Mouse (Mus musculus): ENCODE measurements around the gene Pard3b. TPM values are rescaled to one million over a fixed set of nuclear protein-coding genes. Genes with fewer than 3 reads are reported as not detected.

Gene Pard3b
- polyA plus RNA-seq, 1 experiment from 2014 or later: 19.3 TPM

DNA sequence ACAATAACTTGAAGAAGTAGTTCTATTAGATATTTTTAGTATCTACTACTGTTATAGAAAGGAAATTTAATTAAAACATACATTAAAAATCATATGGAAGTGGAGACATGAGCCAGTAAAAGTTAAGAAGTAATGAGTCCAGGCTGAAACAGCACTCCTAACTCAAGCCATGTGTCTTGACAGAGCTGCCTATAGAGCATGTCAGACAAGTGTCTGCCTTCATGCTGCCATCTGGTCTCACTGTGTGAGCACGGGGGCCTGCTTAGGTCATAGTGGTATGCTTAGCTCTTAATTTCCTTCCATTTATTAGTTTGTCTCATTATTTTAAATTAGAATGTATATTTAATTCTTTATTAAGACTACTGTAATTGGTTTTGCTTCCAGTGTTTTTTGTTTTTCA is 517.3 kb downstream of the Pard3b start:
- H3K9me3 ChIP-seq (replicated peaks): no peaks in the 10 kb centered on the region
- WGBS: 60% methylated on average over 1 of the region's 1 CpGs
- H3K4me1 ChIP-seq: no peaks in the 10 kb centered on the region
- no peaks in the 10 kb centered on the region for H3K36me3 ChIP-seq
- H3K9ac ChIP-seq: no peak overlapping the region
- no peaks in the 10 kb centered on the region for H3K27me3 ChIP-seq
- no peak overlapping the region for H3K4me2 ChIP-seq (replicated peaks)
- H3K27ac ChIP-seq: no peak overlapping the region
- ATAC-seq (ENCODE audit: low FRiP score): no peak
- H3K4me3 ChIP-seq: no peak overlapping the region

DNA sequence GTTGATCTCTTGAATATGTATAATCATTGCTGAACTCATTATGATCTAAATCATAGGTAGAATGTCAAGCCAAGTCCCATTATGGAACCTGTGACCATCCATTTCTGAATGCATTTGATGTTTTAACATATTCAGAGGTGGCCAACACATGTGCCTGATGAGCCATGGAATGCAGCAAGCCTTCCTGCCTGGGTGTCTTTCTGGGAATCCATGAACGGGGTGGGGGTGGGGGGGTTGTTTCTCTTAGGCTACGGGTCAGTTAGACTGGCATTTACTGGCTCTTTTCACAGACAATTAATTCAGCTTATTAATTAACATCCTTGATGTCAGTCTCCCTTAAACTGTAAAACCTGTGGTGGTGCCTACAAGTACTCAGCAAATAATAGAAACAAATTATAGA is 521.0 kb downstream of the Pard3b start:
- H3K9me3 ChIP-seq (replicated peaks): no peaks in the 10 kb centered on the region
- H3K27me3 ChIP-seq: no peaks in the 10 kb centered on the region
- no peak overlapping the region for H3K9ac ChIP-seq
- H3K36me3 ChIP-seq: no peaks in the 10 kb centered on the region
- H3K27ac ChIP-seq: no peak overlapping the region
- H3K4me3 ChIP-seq: no peak overlapping the region
- no peak for ATAC-seq (ENCODE audit: low FRiP score)
- H3K4me2 ChIP-seq (replicated peaks): no peak overlapping the region
- H3K4me1 ChIP-seq: no peaks in the 10 kb centered on the region
- 72% methylated on average over 2 of the region's 2 CpGs for WGBS

DNA sequence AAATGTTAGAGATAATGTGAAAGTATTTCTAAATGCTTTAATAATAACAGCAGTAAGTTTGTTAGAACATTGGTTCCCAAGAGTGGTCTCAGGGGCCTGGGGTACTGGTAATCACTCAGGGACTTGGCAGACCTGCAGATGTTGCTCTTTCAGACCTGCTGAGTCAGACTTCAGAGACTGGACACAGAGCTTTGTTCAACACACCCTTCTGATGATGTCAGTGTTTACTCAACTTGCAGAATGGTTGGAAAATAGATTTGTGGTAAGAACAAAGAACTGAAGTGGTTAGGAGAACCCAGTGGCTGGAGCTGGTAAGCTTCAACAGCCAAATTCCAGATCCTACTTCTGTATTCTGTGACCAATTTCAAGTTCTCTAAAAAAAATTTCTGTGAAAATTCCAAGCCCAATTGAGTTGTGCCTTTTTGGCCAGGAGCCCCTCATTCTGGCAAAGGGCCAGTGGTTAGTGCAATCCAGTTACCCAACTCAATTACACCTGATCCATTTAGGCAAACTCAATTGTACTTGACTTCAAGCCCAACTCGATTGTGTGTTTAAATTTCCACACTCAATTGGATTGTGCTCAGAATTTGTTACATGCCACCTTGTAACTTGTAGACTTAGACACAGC is 536.5 kb downstream of the Pard3b start:
- no peaks in the 10 kb centered on the region for H3K9me3 ChIP-seq (replicated peaks)
- no peak for ATAC-seq (ENCODE audit: low FRiP score)
- no peak overlapping the region for H3K9ac ChIP-seq
- H3K4me3 ChIP-seq: no peak overlapping the region
- peaks cover 5% of the 10 kb centered on the region; the same call in 1 of the 2 replicates for H3K4me1 ChIP-seq
- no peaks in the 10 kb centered on the region for H3K27me3 ChIP-seq
- no peaks in the 10 kb centered on the region for H3K36me3 ChIP-seq
- 88% methylated on average over 1 of the region's 1 CpGs for WGBS
- H3K27ac ChIP-seq: no peak overlapping the region
- H3K4me2 ChIP-seq (replicated peaks): no peak overlapping the region

DNA sequence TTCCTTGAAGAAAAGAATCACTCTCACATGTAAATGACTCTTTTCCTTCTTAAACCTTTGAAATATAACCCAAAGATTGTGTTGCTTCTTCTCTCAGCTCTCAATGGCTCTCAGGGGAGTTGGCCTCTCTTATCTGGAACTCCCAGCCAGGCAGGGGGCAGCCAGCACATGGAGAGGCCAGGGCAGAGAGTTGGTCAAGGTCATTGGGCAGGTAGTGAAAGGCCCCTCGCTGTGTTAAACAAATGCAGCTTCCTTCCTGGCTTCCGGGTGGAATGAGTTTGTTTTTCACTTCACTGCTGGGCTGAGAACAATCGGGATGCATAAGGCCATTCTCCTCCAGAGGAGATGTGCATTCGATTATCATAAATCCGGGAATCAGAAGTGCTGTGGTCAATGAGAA is 543.0 kb downstream of the Pard3b start:
- H3K27ac ChIP-seq: no peak overlapping the region
- 3% methylated on average over 5 of the region's 5 CpGs for WGBS
- ATAC-seq (ENCODE audit: low FRiP score): no peak

DNA sequence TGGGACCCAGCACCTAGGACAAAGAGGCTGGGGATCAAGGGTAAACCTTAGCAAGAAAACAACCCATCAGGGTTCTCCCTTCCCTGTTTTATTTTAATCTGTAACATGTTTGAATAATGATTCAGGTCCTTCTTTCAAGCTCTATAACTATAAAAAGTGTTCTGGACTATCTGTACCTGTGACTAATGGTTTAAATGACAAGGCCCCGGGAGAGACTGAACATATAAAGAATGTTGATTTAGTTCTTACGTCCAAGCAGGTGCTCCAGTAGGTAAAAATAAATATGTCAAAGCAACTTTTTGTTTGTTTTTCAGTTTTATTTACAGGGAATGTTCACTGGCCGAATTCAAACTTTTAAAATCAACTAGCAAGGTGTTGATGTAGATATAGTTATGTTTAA is 544.0 kb downstream of the Pard3b start:
- 81% methylated on average over 3 of the region's 3 CpGs for WGBS
- ATAC-seq (ENCODE audit: low FRiP score): no peak
- Histone ChIP-seq H3K4me1 (peaks cover 9% of the 10 kb centered on the region), H3K4me2 (replicated peaks) (no peak overlapping the region), H3K27ac (no peak overlapping the region), H3K36me3 (no peaks in the 10 kb centered on the region), H3K9me3 (replicated peaks) (no peaks in the 10 kb centered on the region), H3K9ac (no peak overlapping the region), H3K27me3 (no peaks in the 10 kb centered on the region), H3K4me3 (no peak overlapping the region)

More for the DNA sequence above, 543.0 kb downstream of the Pard3b start:
- H3K4me1 ChIP-seq: peaks cover 14% of the 10 kb centered on the region
- H3K27me3 ChIP-seq: no peaks in the 10 kb centered on the region
- H3K36me3 ChIP-seq: no peaks in the 10 kb centered on the region
- no peak overlapping the region for H3K4me3 ChIP-seq
- H3K4me2 ChIP-seq (replicated peaks): no peak overlapping the region
- H3K9ac ChIP-seq: no peak overlapping the region
- H3K9me3 ChIP-seq (replicated peaks): no peaks in the 10 kb centered on the region

DNA sequence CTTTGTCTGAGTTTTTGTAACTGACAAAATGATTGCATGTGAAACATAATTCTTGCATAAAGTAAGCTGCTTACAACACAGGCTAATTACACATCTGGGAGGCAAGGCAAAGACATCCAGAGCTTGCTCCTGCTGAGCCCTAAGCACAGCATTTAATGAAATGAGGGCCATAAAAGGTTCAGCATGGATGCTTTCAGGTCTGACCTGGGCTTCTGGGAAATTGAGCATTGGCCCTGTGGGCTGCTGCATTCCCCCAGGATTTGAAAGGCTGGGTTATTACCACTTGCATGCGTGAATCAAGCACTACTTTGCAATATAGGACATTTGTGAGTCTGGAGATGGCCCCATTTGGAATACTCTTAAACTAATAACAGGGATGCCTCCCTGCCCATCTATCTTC is 552.2 kb downstream of the Pard3b start:
- Histone ChIP-seq H3K36me3 (no peaks in the 10 kb centered on the region), H3K4me1 (0 out of 2 replicates have a peak, but pooled peaks cover 8% of the 10 kb centered on the region), H3K27ac (no peak overlapping the region), H3K9ac (no peak overlapping the region), H3K27me3 (no peaks in the 10 kb centered on the region), H3K9me3 (replicated peaks) (no peaks in the 10 kb centered on the region), H3K4me3 (no peak overlapping the region), H3K4me2 (replicated peaks) (no peak overlapping the region)
- WGBS: 35% methylated on average over 1 of the region's 1 CpGs
- no peak for ATAC-seq (ENCODE audit: low FRiP score)

DNA sequence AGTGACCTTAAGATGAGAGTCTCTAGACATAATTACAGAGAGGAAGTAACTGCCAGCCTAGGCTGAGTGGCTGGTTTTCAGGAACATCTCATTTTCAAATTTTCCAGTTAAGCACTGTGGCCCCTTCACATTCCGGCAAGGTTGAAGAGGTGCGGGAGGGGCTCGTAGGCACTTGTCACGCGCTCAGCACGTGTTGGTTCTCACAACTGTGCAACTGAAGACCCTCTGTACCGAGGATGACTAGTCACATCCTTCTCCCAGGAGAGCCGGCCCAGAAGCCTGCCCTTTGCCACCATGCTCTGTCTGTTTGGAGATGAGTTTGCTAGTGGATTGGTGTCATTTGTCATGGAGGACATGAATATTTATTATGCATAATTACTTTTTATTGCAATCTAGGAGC is 558.9 kb downstream of the Pard3b start:
- 51% methylated on average over 8 of the region's 8 CpGs for WGBS
- Histone ChIP-seq H3K4me1 (peaks cover 2% of the 10 kb centered on the region), H3K9ac (no peak overlapping the region), H3K27ac (no peak overlapping the region), H3K9me3 (replicated peaks) (no peaks in the 10 kb centered on the region), H3K4me3 (no peak overlapping the region), H3K36me3 (no peaks in the 10 kb centered on the region), H3K27me3 (no peaks in the 10 kb centered on the region), H3K4me2 (replicated peaks) (no peak overlapping the region)
- ATAC-seq (ENCODE audit: low FRiP score): no peak

DNA sequence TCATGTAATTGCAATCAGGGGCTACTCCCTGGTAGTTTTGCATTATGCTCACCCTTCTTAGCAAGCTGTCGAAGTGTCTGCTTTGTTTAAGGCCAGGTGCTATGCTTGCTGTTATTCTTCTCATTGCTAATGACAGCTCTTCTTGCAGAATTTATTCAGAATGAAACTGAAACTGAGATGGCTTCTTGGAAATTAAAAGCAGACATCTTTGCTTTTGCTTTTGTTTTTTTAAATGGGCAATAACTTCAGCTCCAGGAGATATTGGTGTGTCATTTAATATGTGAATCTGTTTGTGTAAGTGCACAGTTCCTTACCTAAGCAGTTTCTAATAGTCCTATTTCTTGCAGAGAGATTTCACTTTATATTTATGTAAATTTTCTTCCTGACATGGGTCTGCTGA is 562.3 kb downstream of the Pard3b start:
- Histone ChIP-seq H3K4me3 (no peak overlapping the region), H3K4me2 (replicated peaks) (no peak overlapping the region), H3K27me3 (no peaks in the 10 kb centered on the region), H3K9me3 (replicated peaks) (no peaks in the 10 kb centered on the region), H3K9ac (no peak overlapping the region), H3K36me3 (no peaks in the 10 kb centered on the region), H3K27ac (no peak overlapping the region), H3K4me1 (peaks cover 2% of the 10 kb centered on the region)
- WGBS: 78% methylated on average over 1 of the region's 1 CpGs
- no peak for ATAC-seq (ENCODE audit: low FRiP score)

DNA sequence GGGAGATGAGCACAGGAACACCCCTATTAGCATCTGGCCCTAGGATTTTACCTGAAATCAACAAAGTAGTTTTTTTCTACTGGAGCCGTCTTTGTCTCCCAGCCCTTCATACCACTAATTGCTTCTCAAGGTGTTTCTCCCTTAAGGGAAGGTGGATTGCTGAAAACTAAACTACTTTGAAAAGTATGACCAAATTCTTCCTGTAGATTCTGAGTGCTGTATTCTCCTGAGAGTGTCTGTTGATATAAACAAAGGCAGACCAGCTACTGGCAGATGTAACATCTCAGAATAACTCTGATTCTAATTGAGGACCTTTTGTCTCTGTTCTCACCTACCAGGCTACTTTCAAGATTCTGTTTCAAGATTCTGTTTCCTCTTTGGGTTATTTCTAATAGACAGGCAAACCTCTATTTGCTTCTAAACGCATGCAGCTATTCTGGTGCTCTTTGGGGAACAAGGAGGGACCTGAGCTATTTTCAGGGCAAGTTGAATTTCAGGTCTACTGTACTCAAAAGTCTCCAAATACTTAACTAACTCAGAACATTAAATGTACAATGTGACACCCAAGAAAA is 563.1 kb downstream of the Pard3b start:
- H3K9me3 ChIP-seq (replicated peaks): no peaks in the 10 kb centered on the region
- no peak overlapping the region for H3K27ac ChIP-seq
- H3K9ac ChIP-seq: no peak overlapping the region
- H3K27me3 ChIP-seq: no peaks in the 10 kb centered on the region
- ATAC-seq (ENCODE audit: low FRiP score): no peak
- no peak overlapping the region for H3K4me3 ChIP-seq
- 77% methylated on average over 2 of the region's 2 CpGs for WGBS
- no peak overlapping the region for H3K4me2 ChIP-seq (replicated peaks)
- peaks cover 2% of the 10 kb centered on the region for H3K4me1 ChIP-seq
- no peaks in the 10 kb centered on the region for H3K36me3 ChIP-seq

DNA sequence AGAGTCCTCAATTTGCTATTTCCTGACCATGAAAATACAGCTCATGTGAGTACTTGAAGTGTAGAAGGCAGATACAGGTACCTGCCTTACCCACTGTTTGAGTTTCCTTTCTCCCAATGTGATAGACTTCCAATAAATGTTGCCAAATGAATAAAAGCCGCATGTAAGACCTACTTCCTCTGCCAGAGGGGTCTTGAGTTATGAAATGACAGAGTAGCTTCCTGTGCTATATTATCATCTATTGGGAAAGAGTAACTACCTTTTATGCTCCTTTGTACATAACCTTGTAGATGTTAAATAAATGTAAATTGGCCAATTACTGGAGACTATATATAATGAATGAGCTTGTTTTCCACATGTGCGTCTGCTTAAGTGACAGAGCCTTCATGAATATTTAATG is 574.7 kb downstream of the Pard3b start:
- 63% methylated on average over 2 of the region's 2 CpGs for WGBS
- Histone ChIP-seq H3K9me3 (replicated peaks) (no peaks in the 10 kb centered on the region), H3K27me3 (no peaks in the 10 kb centered on the region), H3K27ac (no peak overlapping the region), H3K9ac (no peak overlapping the region), H3K4me3 (no peak overlapping the region), H3K4me1 (peaks cover 4% of the 10 kb centered on the region; the same call in 1 of the 2 replicates), H3K4me2 (replicated peaks) (no peak overlapping the region), H3K36me3 (no peaks in the 10 kb centered on the region)
- ATAC-seq (ENCODE audit: low FRiP score): no peak

DNA sequence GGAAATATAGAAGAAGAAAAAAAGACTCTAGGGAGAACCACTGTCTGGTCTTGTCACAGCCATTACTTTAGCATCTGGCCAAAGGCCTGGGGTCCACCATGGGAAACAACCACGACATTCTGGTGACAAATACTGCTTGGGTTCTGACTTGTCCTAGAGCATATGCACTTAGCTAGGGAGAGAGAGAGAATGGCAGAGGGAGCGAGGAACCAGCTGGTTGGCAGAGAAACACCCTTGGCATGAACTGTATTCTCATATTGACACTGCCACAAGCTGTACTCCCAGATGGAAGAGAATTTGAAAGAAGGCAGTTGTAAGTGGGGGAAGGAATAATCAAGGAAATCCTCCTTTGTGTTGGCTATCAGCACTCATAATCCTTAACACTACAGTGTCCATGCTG is 577.2 kb downstream of the Pard3b start:
- no peaks in the 10 kb centered on the region for H3K36me3 ChIP-seq
- no peaks in the 10 kb centered on the region for H3K27me3 ChIP-seq
- WGBS: 63% methylated on average over 2 of the region's 2 CpGs
- no peak overlapping the region for H3K4me2 ChIP-seq (replicated peaks)
- no peak overlapping the region for H3K9ac ChIP-seq
- peaks cover 4% of the 10 kb centered on the region; the same call in 1 of the 2 replicates for H3K4me1 ChIP-seq
- no peaks in the 10 kb centered on the region for H3K9me3 ChIP-seq (replicated peaks)
- no peak overlapping the region for H3K4me3 ChIP-seq
- 0 out of 2 replicates have a peak overlapping the region, but pooled peaks have one; percentile 2 for H3K27ac ChIP-seq
- ATAC-seq (ENCODE audit: low FRiP score): no peak

DNA sequence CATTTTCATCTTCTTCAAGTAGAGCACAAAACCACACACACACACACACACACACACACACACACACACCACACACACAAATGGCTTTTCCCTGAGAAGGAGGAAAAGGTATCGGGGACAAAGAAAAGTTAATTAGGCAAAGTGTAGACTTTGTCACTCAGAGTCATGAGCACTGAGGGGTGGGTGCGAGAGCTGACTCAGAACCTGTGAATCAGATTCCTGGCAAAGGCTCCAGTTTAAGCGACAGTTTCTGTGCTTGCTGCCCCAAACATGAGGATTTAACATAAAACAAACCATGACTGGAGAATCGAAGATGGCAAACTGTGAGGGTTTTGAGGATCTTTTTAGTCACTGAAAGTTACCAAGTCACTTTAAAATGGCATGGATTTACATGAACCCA is 577.9 kb downstream of the Pard3b start:
- ATAC-seq (ENCODE audit: low FRiP score): no peak
- 81% methylated on average over 4 of the region's 4 CpGs for WGBS

DNA sequence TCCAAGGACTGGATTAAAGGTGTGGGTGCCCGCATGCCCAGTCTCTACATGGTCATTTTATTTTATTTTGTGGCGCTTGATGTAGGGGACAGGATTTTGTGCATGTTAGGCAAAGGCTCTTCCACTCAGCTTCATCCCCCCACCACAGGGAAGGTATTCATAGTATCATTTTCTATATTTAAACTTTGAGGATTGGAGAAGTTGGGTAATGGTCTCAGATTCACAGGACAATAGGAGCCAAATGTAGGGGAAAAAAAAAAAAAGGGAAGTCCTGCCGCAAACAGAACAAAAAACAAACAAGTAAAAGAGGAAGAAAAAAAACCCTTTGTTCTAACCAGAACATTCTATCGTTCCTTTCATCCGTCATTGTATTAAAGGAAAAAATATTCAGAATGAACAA is 590.5 kb downstream of the Pard3b start:
- Histone ChIP-seq H3K9me3 (replicated peaks) (no peaks in the 10 kb centered on the region), H3K4me1 (peaks cover 5% of the 10 kb centered on the region; the same call in 1 of the 2 replicates), H3K27ac (no peak overlapping the region), H3K9ac (no peak overlapping the region), H3K4me3 (no peak overlapping the region), H3K4me2 (replicated peaks) (no peak overlapping the region), H3K36me3 (no peaks in the 10 kb centered on the region), H3K27me3 (no peaks in the 10 kb centered on the region)
- 83% methylated on average over 5 of the region's 5 CpGs for WGBS
- no peak for ATAC-seq (ENCODE audit: low FRiP score)

More for the DNA sequence above, 577.9 kb downstream of the Pard3b start:
- Histone ChIP-seq H3K36me3 (no peaks in the 10 kb centered on the region), H3K9me3 (replicated peaks) (no peaks in the 10 kb centered on the region), H3K4me1 (peaks cover 4% of the 10 kb centered on the region; the same call in 1 of the 2 replicates), H3K27ac (no peak overlapping the region), H3K4me2 (replicated peaks) (no peak overlapping the region), H3K27me3 (no peaks in the 10 kb centered on the region), H3K9ac (no peak overlapping the region), H3K4me3 (no peak overlapping the region)

Data from hindbrain, embryonic 12.5 days (tissue).